Mouse (Mus musculus): ENCODE data around the gene Ccl24. TPM values are rescaled to one million over a fixed set of nuclear protein-coding genes. Genes with fewer than 3 reads are reported as not detected.

Ccl24 gene
- total and polyA plus RNA-seq, 3 experiments = not detected

GRCm38 (mm10) chr5:135589996-135590784 lies 17.3 kb upstream of the Ccl24 start (continued):
- no peak for TF ChIP-seq TBP (conservative IDR thresholded peaks at IDR 0.05; ENCODE audit: low read depth, low read length)
- no peak for TF ChIP-seq ZC3H11A (IDR thresholded peaks at IDR 0.05; ENCODE audit: low read depth, low read length)
- TF ChIP-seq POLR2A (IDR thresholded peaks at IDR 0.05; ENCODE audit: low read depth, low read length) = no peak
- no peak for TF ChIP-seq NELFE (IDR thresholded peaks at IDR 0.05; ENCODE audit: low read depth, low read length)

- no peak overlapping the region for H3K4me3 ChIP-seq (replicated peaks in 1 of 3; ENCODE audit: low read depth in 2 of 3, low read length in 2 of 3, poor library complexity in 1 of 3)
- H3K27ac ChIP-seq (ENCODE audit: insufficient read depth, low read depth) = no peak overlapping the region
- H3K36me3 ChIP-seq (replicated peaks in 1 of 2; ENCODE audit: control insufficient read depth in 1 of 2, insufficient read depth in 1 of 2, low read length in 1 of 2) = no peaks in the 10 kb centered on the region
- TF ChIP-seq ZNF384 (IDR thresholded peaks at IDR 0.05; ENCODE audit: low read depth, low read length) (no peak), E2F4 (IDR thresholded peaks at IDR 0.05; ENCODE audit: insufficient replicate concordance, low read depth, low read length) (no peak), ZMIZ1 (IDR thresholded peaks at IDR 0.05; ENCODE audit: low read depth, low read length) (no peak), ELF1 (IDR thresholded peaks at IDR 0.05; ENCODE audit: low read depth, low read length) (no peak), SMC3 (IDR thresholded peaks at IDR 0.05; ENCODE audit: low read depth, low read length) (no peak), GABPA (IDR thresholded peaks at IDR 0.05; ENCODE audit: insufficient replicate concordance, low read depth, low read length) (no peak), MAZ (IDR thresholded peaks at IDR 0.05; ENCODE audit: low read depth, low read length) (no peak)
- DNase-seq (ENCODE audit: extremely low read depth) = no peak
- H3K9ac ChIP-seq (ENCODE audit: insufficient read depth, low read depth) = no peak overlapping the region
- no peaks in the 10 kb centered on the region for H3K27me3 ChIP-seq (replicated peaks)
- in situ Hi-C loops (cut with MboI; ENCODE audit: low pct_ligation_motif_present, low pct_unique_long_range_greater_than_20kb, low sequenced_read_pairs) = no loop called here
- no peak overlapping the region for H3K4me2 ChIP-seq (ENCODE audit: insufficient read depth, low read depth, poor library complexity, severe bottlenecking)
- no peaks in the 10 kb centered on the region for H3K79me2 ChIP-seq (replicated peaks; ENCODE audit: control insufficient read depth, extremely low read depth, insufficient read depth, poor library complexity, severe bottlenecking)
- H3K9me3 ChIP-seq (replicated peaks; ENCODE audit: low read length) = peaks cover 16% of the 10 kb centered on the region
- dilution Hi-C loops (cut with MboI; ENCODE audit: extremely low pct_ligation_motif_present, extremely low pct_unique_long_range_greater_than_20kb, low sequenced_read_pairs) = no loop called here
- no peaks in the 10 kb centered on the region for H3K4me1 ChIP-seq (ENCODE audit: control insufficient read depth in 1 of 2, insufficient read depth in 2 of 2)
Observed at GRCm38 (mm10) chr5:135587764-135588163, 14.9 kb upstream of the Ccl24 start.

GRCm38 (mm10) chr5:135585691-135586090 lies 12.8 kb upstream of the Ccl24 start:
- Histone ChIP-seq H3K27me3 (replicated peaks) (no peaks in the 10 kb centered on the region), H3K4me1 (ENCODE audit: control insufficient read depth in 1 of 2, insufficient read depth in 2 of 2) (peaks cover 2 to 6% of the 10 kb centered on the region in 2 experiments), H3K79me2 (replicated peaks; ENCODE audit: control insufficient read depth, extremely low read depth, insufficient read depth, poor library complexity, severe bottlenecking) (no peaks in the 10 kb centered on the region), H3K9me3 (replicated peaks; ENCODE audit: low read length) (peaks cover 9% of the 10 kb centered on the region), H3K4me2 (ENCODE audit: insufficient read depth, low read depth, poor library complexity, severe bottlenecking) (no peak overlapping the region), H3K36me3 (replicated peaks in 1 of 2; ENCODE audit: control insufficient read depth in 1 of 2, insufficient read depth in 1 of 2, low read length in 1 of 2) (no peaks in the 10 kb centered on the region), H3K4me3 (replicated peaks in 1 of 3; ENCODE audit: low read depth in 2 of 3, low read length in 2 of 3, poor library complexity in 1 of 3) (no peak overlapping the region), H3K27ac (ENCODE audit: insufficient read depth, low read depth) (no peak overlapping the region), H3K9ac (ENCODE audit: insufficient read depth, low read depth) (no peak overlapping the region)
- in situ Hi-C loops (cut with MboI; ENCODE audit: low pct_ligation_motif_present, low pct_unique_long_range_greater_than_20kb, low sequenced_read_pairs) = no loop called here
- DNase-seq (ENCODE audit: extremely low read depth) = no peak
- no peak for TF ChIP-seq CHD1 (IDR thresholded peaks at IDR 0.05; ENCODE audit: low read depth, low read length)
- no peak for TF ChIP-seq MAZ (IDR thresholded peaks at IDR 0.05; ENCODE audit: low read depth, low read length)
- dilution Hi-C loops (cut with MboI; ENCODE audit: extremely low pct_ligation_motif_present, extremely low pct_unique_long_range_greater_than_20kb, low sequenced_read_pairs) = no loop called here
